Mouse (Mus musculus) c-Kit-positive CD71-positive TER-119-negative erythroid progenitor cells, embryonic 14.5 days (primary cell): ENCODE measurements at regions not wholly inside any gene's neighbourhood (a gene's known extent, or its start where the extent isn't known, plus 50 kb on each side); places are given as distances from the start of the nearest gene placed in this dataset.
A peak's percentile ranks its signal among the peaks of the same experiment; 100 is the strongest.

Source experiments
- DNase-seq: peaks from one replicate; pipeline ENCODE4 v3.0.0-alpha.2; 2013; ENCODE audit warnings: low read depth

DNA sequence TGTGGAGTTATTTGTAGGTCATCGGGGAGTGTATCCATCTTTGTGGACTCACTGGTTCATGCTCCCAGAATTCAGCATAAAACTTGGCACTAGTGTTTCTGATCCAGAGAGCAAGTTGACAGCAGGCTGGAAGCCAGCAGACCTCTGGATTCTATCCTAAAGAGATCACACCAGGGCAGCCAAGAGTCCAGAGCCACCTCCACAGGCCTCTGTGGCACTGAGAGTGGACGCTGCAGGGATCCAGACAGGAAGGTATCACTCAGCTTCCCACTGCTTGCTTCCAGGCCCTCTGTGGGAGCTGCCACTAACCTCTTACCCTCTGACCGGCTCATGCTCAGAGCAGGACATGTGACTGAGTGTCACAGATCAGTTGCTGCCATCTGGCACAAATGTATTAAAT lies 69.8 kb upstream of the Plcl2 start:
- DNase-seq = no peak

DNA sequence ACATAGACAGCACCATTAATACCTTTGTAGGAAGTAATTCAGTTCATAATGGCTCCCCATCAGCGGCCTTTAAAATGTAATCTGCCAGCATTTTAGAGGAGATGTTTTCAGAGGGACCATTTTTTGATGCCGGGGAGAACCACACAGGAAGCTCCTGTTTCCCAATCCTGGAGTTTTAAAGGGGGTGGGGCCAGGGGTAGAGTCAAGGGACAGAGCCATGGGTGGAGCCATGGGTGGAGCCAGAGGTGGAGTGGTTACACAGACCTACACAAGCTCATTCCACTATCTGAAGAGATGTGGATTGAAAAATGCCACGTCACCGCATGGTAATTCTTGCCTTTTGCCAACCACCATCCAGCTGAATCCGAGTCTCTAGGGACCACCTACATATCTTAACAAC lies 67.1 kb upstream of the Plcl2 start:
- no peak for DNase-seq

DNA sequence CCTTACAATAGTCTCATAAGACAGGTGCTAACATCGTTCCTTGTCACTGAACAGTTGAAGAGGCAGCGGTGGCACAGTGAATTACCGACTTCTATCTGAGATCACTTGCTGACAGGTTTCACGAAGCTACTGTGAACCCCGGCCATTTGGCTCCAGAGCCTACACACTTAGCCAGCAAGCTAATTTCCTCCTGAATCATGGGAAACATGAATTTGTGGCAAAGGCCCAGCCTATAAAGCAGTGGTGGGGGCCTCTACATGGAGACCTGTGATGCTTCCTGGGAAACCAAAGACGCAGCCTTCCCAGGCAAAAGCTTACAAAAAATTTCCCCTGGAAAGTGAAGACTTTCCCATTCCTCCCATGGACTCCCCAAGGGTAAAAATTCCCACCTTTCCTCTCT lies 66.3 kb upstream of the Plcl2 start:
- no peak for DNase-seq

DNA sequence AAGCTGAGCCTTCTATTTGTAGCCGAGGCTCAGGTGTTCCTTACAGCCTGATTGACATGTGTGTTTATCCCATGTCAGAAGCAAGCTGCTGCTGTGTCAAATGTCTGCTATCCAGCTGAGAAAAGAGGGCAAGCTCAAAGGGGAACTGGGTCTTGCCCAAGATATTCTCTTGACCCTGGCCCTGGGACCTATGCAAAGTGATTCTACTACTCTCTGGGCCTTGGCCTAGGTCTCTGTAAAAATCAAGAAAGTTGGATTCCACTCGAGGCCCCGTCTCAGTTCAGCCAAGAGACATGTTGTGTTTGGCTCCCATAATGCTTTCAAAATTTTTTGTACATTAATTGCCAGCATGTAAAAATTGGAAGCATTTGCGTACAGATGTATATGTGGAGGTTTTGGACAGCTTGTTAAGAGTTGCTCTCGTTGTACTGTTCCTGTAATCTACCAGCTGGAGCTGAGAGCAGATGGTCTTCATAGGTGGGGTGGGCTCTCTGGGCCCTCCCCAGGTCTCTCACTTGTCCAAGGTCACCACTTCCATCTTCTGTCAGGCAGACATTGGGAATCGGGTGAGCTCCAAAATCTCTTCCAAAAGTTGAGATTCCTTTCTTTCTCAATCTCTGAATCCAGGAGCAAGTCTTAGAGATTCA lies 65.7 kb upstream of the Plcl2 start:
- DNase-seq = no peak

DNA sequence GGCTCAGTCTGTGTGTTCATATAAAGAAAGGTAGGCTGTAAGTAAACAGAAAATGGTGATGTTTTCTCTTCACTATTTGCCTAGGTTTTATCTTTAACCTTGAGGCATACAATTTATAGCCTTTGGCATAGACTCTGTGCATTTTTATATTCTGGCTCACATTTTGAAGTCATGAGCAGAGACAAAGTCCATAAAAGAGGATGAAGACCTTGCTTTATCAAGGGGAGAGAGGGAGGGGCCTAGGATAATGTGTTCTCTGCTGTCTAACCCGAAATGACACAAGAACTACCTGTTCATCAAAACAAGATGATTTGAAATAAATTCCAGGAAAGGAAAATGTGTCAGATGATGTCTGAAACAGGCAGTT lies 65.2 kb upstream of the Plcl2 start:
- DNase-seq = no peak

DNA sequence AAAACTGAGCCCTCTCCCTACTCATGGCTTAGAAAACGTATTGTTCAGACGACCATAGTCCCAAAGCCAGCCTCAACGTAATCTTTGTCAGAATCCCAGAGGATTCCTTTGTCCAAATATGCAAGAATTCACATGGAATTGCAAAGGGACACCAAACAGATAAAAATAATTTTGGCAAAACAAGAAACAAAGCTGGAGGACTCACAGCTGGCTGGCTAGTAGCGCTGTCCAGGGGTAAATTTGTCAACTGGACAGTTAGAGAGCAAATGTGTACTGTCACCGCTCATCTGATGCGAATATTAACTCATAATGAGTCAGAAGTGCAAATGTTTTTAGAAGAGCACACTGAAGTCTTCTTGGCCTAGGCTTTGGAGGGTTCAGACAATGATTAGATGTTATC lies 60.5 kb upstream of the Plcl2 start:
- no peak for DNase-seq

DNA sequence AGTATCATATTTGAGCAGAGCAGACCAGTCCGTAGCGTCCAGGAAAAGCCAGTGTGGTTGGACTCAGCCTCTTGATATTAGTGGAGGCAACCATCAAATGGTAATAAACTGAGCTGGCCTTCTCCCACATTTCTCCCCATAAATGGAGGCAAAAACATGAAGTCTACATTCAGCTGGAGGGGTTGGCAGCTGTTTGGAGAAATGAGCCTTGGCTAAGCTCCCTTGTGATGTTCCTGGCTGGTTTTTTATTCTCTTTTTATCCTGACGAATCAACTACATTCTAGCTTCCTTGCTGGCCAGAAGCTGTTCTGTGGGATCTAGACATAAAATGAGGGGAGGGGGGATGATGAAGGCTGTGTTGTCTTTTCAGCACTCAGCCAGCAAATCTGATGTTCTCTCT lies 57.6 kb upstream of the Plcl2 start:
- DNase-seq = no peak

DNA sequence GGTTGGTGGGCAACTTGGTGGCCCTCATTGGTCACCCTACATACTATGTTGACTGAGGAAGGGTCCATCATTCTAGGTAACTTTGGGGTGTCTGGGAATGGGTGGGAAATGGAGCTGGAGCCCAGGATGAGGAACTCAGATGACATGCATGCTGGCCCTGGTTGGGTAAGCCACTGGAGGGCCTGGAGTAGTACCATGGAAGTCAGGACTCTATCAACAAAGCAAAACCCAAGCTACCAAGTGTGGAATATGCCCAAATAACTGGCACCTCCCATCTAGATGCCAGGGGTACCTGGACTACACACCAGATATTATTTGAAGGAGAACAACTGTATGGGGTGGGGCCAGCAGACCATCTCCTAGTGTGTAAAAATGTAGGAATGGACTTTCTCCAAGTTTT lies 55.7 kb upstream of the Plcl2 start:
- no peak for DNase-seq

DNA sequence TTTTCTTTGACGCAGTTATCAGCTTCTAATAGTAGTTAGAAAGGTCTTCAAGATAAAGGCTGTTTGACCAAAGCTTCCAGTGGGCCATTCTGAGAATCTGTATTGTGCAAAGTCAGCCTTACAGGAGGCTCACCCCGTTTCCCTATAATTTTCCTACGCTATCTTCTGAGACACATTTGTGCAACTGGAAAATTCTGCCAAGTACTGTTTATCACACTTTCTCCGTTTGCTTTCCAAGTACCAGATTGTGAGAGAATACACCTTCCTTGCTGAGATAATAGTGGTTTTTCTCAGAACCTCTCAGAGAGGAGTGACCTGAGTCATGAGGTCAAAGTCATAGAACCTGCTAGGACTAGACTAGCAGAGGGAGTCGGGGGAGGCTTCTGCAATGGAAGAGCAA lies 55.2 kb upstream of the Plcl2 start:
- DNase-seq = peak; percentile 58

DNA sequence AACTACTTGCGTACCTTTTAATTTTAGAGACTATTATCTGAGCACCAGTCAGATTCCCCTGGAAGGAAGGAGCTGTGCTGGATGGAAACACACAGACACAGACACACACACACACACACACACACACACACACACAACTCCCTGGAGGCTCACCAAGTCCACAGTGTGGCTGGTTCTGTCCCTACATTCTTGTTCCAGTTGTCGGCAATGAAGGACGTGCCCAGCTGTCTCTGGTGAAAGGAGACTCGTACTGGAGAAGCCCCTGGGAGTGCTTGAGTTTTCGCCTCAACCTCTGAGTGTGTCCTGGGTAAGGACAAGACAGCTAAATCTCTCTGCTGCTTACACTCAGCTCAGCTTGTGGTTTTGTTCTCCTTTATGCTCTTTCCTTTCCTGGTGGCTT lies 54.3 kb upstream of the Plcl2 start:
- DNase-seq = no peak

DNA sequence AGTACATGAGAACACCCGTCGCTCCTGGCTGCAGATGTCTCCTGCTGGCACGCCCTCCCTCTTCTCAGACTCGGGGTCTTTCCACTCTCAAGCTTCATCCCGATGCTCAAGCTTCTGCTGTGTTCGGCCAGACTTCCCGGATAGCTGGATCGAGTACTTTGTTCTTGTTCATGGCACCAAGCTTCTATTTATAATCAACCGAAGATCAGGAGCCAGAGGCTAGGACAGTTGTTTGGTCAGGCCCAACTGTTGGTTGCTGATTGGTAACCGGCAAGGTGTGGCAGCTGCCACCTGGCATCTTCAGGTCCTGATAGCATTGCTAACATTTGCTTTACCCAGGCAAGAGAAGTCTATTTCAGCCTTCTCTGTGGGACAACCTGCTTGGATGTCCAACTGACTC lies 53.5 kb upstream of the Plcl2 start:
- peak; percentile 9 for DNase-seq

DNA sequence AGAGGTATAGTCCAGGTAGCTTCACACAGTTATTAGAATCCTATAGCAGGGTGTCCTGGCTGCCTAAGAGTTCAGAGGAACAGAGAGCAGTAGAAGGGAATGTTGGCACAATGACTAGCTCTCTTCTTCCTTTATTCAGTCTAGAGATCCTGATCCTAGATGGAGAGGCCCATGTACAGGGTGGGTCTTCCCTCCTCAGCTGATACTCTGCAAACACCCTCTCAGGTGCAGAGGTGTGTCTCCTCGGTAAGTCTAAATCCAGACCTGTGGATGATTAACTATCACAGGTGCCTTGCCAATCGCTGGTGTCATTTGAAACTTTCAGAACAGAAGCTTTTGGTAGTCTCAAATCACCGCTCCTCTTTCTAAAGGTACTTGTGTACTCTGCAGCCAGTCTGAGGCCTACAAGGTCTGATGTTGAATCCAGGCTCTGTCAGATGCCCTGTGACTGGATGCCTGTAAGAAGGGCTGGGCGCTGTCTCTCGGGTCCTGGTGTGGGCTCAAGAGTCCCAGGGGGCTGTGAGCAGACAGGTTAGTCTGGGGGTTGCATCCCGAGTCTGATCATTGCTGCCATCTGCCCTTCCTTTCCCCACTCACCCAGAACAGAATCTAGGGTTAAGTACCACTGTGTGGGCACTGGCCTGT lies 52.0 kb upstream of the Plcl2 start:
- DNase-seq = no peak

DNA sequence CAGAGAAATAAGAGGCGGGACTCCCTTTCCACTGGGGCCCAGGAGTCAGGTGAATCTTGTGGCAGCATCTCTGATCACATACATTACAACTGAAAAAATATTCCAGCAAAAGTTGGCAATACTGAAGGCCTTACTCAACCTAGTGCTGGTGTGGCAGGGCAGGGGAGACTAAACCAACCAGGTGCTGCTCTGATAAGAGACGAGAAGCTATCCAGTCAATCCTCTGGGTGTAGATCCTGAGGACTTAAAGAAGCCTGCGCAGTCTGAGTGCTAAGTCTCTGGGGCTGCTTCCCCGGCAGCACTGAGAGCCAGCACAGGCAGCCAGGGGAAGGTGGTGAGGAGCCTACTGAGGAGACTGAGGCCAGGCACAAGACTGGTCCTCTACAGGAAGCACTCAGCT lies 51.0 kb upstream of the Plcl2 start:
- DNase-seq = peak; percentile 10
